Mouse (Mus musculus): ENCODE results near the gene Dzip1l.

GRCm38 (mm10) chr9:99690386-99690785 lies 61.1 kb downstream of the Dzip1l start:
- no peak for TF ChIP-seq POLR2A (IDR thresholded peaks at IDR 0.05; ENCODE audit: extremely low read depth, insufficient read depth, low read length)
- no peak for TF ChIP-seq CTCF (IDR thresholded peaks at IDR 0.05; ENCODE audit: extremely low read depth, insufficient read depth, low read length)
